Mouse (Mus musculus) megakaryocyte-erythroid progenitor cell, adult 5-6 weeks (primary cell): ENCODE results near the gene Gm17334. TPM values are rescaled to one million over a fixed set of nuclear protein-coding genes. Genes with fewer than 3 reads are reported as not detected.

ENCODE experiments used
- ATAC-seq: replicated peaks from 2 replicates; pipeline ENCODE4 v1.8.0; 2016; ENCODE audit warnings: mild to moderate bottlenecking, inconsistent platforms; ENCODE audit not compliant: severe bottlenecking, poor library complexity, low FRiP score, low TSS enrichment
- total RNA-seq, 2 experiments: library from RNA; stranded (forward) in 1 of 2; stranded (reverse) in 1 of 2; fragments of 200-1000, 215-1000 nt in 1 of 2; fragments of >200 nt in 1 of 2; fragmentation: Nextera tagmentation in 1 of 2; gene quantifications; 2 replicates each; pipeline ENCODE4 v1.2.3; 2014 to 2017

Gene Gm17334
- total RNA-seq, 2 experiments from 2014 or later, result 0.89 TPM; not detected in 1

DNA sequence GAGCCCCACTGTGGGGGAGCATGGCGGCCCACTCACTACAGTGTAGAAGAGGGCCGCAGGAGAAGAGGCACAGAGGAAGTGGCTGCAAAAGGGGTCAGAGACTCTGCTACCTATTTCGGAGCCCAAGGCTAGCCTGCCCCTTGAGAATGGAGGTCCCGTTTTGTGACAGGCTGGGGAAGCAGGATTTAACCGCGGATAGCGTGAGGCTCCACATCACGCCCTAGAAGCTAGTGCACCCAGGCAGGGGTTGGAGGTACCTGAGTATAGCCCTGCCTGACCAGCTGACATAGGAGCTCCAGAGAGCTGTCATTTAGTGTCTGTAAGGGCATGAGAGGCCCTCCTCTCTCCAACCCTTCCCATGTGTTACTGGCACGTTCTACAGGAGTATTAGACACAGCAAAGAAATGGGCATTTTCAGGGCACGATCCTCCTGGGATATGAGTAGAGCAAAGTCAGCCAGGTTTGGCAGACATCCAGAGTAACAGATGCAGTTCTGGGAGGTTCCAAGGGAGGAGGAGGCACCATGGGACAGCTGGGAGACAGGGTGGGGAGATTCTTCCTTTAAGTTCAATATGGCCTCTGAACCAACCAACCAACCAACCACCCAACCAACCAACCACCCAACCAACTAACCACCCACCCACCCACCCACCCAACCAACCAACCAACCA lies 25.2 kb upstream of the Gm17334 start:
- no peak for ATAC-seq

DNA sequence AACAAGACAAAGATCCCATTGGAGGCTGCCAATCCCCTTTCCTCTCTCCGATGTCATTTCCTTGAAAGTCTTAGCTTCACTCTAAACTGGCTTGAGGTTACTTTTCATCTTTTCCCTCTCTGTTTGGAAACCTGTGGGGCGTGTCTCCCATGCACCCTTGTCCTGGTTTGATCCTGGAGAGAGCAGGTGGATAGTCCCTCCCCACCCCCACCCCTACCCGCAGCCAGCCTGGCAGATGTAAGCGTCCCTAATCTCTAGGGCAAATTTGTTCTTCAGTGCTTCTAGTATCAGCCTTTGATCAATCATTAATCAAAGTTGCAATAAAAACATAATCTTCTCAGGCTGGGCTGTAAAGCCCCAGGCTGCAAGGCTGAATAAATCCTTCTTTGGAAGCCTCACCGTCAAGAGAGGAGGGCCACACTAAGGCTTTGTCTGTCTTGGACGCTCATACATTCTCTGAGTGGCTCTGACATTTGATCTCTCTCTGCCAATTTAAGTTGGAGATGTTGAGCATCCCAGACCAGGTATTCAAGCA lies 24.5 kb upstream of the Gm17334 start:
- ATAC-seq, result no peak

DNA sequence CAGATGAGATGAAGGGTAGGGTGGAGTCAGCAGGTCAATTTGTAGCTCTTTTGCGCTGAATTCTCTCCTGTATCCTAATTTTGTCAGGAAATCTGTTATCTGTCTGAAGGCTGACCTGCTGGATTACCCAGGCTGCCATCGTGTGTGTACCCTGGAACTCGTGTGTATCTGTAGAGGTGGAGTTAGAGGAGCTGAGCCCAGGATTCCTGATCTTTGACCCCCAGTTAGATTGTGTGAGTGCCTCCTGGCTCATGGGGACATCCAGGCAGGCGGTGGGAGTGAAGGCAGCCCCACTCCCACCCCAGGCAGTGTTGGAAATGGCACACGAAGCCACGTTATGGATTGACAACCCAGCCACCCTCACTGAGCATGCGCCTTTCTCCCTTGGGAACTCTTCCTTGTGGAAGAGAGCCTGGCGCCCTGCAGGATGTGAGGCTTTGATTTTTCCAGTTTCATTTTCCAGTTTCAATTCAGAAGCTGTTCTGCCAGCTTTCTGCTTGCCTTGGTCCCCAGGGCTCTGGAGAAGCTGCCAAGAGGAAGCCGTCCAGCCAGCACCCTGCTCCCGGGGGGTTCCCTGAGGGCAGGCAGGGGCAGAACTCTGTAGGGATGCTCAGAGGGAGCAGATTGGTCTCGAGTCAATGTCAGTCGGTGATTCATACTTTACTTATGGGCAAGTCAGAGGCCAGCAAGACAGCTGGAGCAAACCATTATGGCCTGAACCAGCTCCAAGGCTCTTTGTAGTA lies 23.6 kb upstream of the Gm17334 start:
- ATAC-seq, result no peak

DNA sequence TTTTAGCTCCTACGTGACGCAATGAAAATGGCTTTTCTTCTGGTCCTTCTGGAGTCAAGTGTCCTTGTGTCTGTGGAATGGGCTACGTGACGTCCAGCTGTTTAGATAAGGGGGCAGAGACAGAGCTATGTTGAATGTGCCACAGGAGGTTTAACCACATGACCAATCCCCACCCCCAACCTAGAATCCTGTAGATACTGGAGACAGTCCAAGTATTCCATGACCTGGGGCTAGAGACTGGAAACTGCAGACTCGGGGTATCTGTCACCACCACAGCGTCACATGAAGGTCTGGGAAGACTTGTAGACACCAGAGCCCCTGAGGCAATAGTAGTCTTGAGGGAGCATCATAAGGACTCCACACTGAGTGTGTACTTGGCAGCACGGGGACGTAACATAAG lies 22.8 kb upstream of the Gm17334 start:
- no peak for ATAC-seq

DNA sequence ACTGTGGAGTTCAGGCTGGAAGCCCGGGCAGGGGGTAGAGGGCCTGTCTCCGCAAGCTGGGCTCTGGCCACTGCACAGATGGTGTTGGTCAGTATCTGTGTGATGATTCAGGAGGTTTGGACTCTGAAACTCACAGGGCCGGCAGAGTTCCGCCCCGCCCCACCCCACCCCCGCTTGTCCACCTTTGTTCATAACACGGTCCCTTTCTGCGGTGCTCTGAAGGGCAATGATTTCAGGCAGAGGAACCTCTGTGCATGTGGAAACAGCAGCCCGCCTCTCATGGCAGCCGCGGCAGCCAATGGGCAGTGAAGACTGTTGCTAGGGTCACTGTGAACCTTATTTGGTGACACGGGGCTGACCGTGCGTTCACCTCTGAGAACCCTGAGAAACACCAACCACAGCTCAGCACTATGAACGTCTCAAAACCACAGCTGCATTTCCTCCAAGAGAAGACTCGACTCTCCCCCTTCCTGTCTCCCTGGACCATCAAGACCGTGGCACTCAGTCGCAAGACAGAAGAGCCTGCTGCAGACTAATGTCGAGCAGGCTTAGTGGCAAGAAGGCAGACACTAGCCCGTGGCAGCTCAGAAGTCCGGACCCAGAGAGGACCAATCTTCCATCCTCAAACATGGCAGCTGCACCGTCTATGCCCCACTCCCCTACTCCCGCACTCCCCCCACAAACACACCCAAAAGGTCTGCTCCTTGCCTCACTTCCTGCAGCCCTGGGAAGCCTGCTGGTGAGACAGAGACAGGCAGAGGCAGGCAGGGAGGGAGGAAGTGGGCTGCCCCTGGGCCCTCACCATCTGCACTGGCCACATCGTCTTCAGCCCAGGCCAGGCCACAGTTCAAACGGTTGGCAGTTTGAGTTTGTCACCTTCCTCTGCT lies 21.9 kb upstream of the Gm17334 start:
- ATAC-seq, result peak; percentile 62

DNA sequence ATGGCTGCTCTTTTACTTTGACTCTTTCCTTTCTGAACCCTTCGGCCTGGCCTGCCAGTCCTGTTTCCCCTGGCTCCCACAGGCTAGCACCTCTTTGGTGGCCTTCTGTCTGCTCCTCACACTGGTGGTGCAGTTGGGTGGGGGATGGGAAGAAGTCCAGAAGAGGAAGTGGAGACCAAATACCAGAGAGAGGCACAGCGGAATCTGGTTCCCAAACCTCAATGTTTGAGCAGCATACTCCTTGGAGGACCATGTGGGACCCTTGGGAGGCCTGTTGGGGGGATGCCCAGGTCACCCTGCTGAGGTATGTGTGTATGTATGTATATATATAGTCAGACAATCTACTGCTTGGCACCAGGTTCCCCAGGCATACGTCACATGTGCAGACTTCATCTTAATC lies 21.0 kb upstream of the Gm17334 start:
- no peak for ATAC-seq

DNA sequence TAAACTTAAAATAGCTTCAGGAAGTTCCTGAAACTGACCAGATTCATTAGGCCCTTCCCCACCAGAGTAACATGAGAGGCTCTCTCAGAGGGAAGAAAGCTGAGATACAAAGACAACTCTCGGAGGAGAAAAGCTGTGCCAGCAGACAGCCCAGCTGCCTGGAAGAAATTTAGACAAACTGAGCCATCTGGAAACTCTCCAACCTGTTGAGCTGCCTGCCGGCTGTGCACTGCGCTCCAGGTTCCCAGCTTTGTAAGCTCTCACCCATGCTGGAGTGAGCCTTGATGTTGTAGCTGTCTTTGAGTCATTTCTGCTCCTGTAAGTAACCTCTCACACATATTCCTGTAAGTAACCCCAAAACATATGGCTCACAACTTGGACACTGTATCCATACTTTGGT lies 20.0 kb upstream of the Gm17334 start:
- no peak for ATAC-seq

DNA sequence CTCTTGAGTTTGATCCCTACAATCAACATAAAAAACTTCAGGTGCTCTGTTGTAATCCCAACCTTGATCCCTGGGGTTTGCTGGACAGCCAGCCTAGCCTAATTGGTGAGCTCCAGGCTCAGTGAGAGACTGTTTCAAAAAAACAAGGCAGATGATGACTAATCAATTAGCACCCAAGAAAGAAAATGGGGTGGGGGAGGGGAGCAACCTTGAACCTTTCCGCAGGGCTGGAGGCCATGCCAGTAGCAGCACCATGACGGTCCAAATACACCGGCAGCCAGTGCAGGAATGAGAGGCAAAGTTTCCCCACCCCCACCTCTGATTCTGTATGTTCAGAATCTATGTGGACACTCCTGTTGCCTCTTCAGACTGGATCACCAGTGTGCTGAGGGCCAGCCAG lies 16.3 kb upstream of the Gm17334 start:
- no peak for ATAC-seq

DNA sequence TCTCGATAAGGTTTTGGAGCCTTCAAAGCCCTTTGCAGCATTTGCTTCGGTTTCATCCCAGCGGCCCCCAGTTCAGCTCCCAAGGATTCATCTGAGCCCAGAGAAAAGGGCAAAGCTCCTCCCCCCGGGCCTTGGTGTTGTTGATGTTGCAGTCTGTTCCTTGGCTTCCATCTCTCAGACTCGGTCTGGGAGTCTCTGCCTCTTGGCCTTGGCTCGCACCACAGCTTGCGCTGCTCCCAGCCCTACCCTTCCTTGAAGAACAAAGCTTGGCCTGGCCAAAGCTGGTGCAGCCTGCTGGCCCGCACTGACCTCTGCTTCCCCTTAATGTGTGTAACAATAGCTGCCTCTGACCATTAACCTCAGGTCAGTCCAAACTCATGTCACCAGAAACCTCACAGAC lies 15.2 kb upstream of the Gm17334 start:
- ATAC-seq, result no peak

DNA sequence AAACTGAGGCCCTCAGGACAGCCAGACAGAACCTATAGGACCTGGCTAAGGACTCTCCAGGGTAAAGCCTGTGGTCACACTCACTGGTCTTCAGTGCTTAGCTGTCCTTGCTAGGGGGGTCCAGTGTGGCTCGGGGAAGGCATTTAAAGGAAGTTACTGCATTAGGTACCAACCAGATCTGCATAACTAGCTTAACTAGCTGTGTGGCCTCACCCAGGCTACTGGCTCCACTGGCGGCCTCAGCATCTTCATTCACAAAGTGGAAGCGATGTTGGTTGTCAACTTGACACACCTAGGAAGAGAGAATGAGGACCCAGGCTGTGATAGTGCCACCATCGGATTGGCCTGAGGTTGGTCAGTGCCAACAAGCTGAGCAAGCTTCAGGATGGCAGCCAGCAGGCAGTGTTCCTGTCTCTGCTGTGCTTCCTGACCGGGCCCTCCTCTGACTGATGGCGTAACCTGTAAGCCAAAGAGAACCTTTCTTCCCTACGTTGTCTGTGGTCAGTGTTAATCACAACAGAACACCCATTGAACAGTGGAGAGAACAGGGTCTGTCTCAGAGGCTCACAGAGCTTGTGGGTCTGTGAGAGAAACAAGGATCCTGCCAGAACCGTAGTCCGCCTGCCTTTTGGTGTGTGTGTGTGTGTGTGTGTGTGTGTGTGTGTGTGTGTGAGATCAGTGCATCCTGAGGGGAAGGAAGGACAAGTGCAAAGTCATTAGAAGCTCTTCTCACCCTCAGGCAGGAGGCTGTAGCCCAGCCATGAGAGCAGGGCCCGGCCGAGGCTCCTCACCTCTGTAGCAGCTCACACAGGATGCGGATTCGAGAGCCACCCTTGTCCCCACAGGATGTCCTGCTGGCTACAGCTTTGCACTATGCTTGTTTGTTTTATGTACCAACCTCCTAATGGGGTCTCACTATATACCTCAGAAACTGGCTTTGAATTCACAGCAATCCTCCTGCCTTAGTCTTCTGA lies 13.4 kb upstream of the Gm17334 start:
- ATAC-seq, result no peak

DNA sequence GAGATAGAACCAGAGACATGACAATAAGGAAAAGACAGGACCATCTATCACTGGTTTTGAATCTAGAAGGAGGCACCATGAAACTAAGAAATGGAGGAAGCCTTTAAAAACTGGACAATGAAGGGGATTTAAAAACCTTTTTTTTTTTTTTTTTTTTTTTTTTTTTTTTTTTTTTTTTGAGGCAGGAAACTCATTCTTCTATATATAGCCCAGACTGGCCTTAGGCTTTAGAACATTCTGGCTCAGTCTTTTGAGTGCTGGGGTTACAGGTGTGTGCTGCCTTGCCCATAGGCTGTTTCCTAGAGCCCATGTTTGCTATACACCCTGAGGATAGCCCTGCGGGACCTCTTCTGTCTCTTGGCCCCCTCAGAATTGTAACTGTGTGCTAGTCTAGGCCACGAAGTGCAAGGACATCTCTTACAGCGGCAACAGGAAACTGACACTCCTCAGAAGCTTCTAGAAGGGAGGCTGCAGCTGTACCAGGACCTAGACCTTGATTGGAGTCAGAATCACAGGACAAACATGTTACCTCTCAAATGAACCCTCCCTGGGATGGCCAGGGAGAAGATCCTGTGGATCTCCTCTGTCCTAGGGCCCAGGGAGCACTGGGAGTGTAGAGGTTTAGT lies 12.4 kb upstream of the Gm17334 start:
- ATAC-seq, result no peak

DNA sequence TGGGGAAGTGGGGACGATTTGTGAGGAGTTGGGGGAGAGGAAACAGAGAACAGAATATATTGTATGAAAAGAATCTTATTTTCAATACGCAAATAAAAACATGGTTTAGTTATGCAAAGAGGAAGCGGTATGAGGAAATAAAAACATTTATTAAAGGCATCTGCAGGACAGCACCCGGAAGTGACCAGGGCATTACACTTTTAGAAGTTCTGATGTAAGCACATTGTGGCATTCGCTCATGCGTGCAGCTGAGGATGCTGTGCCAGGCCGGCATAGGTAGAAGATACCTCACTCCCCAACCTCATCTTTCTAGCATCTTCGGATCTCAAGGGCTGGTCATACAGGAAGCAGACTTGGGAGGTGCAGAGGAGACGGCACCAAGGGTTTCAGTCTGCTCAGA lies 10.3 kb upstream of the Gm17334 start:
- ATAC-seq, result no peak

DNA sequence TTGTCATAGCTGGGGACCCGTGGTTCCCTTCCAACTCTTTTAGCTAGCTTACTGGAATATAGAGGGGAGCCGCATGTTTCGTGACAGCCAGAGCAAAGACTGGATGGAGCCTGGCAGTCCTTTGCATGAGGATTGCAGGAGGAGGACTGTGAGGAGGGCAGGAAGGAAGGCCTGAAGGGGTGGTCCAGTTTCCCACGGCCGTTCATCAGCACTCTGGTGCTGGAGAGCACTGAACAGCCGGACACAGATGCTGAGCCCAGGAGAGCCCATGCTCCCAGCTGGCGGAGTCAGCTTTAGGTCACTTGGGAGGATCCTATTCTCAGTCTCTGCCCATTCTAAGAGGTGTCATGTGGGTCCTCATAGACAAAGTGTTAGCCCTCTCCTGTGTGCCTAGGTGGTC lies 9.0 kb upstream of the Gm17334 start:
- no peak for ATAC-seq

DNA sequence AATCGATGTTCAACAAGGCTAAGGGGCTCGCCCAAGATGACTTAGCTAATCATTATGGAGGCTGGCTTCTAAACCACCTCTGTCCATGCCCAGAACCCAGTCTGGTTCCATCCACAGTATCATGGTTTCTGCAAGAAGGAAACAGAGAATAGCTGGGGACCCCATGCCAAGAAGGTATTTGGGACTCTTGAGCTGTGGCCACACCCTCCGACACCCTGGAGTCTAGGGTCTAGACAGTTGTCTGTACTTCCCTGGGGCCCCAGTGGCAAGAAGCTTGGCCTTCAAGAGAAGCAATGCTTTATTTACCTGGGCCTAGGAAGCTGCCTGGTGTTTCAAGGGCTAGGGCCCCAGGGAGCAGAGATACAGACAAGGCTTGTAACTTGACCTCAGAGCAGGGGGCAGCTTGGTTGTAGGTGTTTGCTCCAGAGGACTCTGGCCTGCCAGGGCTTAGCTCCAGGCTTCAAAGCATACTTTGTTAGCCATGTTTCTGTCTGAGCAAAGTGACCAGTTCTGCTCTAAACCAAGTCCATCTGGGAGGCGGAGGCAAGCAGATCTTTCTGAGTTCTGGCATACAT lies 8.3 kb upstream of the Gm17334 start:
- no peak for ATAC-seq

DNA sequence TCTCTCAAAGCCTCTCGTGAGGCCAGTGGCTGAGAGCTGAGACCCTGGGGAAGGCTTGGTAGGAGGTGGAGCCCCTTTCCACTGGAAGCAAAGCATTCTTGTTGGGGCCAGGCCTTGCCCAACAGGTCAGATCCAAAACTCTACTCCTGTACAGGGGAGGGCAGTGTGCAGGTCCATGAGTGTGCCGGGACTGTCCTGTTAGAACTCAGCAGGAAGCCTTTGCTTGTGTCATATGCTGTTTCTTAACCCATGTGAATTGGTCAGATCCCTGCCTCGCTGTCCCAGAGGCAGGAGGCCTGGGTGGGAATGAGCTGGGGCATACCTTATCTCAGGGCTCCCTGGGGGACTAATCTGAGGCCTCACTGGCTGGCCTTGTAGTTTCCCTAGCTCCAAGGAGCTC lies 7.3 kb upstream of the Gm17334 start:
- no peak for ATAC-seq

DNA sequence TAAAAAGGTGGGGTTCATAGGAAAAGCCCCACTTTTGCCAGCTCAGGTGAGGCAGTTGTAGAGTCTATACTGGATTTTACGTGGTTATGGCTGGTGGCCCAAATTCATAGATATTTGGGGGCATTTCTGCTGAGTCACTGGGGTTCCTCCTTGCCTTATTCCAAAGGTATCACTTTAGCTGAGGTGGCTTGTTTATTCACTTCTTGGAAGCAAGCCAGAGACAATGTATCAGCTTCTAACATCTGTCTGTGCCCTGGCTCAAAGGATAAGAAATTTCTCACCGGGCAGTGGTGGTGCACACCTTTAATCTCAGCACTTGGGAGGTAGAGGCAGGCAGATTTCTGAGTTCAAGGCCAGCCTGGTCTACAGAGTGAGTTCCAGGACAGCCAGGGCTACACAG lies 6.8 kb upstream of the Gm17334 start:
- no peak for ATAC-seq

DNA sequence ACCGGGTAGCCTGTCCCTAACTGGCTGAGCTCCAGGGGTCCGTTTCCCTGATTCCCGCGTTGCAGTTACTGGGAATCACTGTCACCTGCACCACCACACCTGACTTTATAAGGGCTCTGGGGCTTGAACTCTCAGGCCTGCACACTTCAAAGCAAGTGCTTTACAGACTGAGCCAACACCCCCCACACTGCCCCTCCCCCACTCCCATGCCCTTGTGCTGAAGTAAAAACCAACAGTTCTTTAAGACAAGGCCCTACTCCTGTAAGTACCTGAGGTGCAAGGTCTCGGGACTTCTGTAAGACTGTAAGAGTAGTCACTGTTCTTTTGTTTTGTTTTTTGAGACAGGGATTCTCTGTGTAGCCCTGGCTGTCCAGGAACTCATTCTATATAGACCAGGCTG lies 5.5 kb upstream of the Gm17334 start:
- ATAC-seq, result no peak

DNA sequence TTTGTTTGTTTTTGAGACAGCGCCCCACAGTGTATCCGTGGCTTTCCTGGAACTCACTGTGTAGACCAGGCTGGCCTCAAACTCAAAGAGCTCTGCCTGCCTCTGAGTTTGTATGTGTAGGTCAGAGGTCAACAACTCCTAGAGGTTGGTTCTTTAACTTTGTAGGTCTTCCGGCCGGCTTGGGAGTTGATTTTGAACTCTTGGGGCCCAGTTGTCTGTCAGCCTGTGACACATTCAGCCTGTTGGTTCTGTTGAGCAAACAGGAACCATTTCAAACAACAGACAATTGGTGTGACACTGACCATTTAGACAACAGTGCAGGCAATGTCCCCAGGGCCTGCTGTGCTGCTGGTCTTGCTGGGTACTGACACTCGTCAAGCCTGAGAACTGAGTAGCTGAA lies 4.7 kb upstream of the Gm17334 start:
- ATAC-seq, result no peak
